Mouse (Mus musculus) thymus, adult 2 months (tissue): ENCODE measurements around the gene Sapcd1.

Experiments used
- CTCF ChIP-seq: fragments of 200-500 bp; IDR thresholded peaks from 2 replicates; pipeline ENCODE4 v1.5.1; 2012; ENCODE audit warnings: mild to moderate bottlenecking, control low read depth, low read length, moderate library complexity, borderline replicate concordance; ENCODE audit not compliant: control insufficient read depth, poor library complexity, insufficient read depth; ENCODE audit errors: extremely low read depth
- POLR2A ChIP-seq: fragments of 200-500 bp; IDR thresholded peaks from 2 replicates; pipeline ENCODE4 v1.6.1; 2012; ENCODE audit warnings: mild to moderate bottlenecking, low read length, control low read depth, moderate library complexity; ENCODE audit not compliant: control insufficient read depth, poor library complexity, insufficient read depth; ENCODE audit errors: extremely low read depth

DNA sequence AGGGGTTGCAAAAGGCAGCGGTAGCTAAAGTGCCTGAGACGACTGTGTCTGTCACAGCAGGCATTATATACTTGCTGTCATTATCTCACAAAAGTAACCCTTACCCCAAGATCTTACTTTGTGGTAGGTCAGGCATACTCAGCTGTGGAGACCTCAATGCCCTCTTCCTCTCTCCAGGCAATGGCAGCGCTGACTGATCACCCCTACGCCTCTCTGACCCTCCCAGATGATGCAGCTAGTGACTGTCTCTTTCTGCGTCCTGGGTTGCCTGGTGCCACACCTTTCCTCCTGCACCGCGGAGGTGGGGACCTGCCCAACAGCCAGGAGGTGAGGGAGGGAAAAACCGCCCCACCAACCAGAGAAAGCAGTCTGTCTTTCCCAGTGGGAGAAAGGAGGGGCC lies 33.5 kb upstream of the Sapcd1 start:
- TF ChIP-seq POLR2A (no peak), CTCF (no peak)
